Mouse (Mus musculus): ENCODE data around the gene Evx1. TPM values are rescaled to one million over a fixed set of nuclear protein-coding genes. Genes with fewer than 3 reads are reported as not detected.

The Evx1 gene
- polyA plus RNA-seq, 1 experiment from 2014 or later: not detected

GRCm38 (mm10) chr6:52290186-52290585 lies 23.1 kb upstream of the Evx1 start:
- POLR2A ChIA-PET: no interaction called here
- H3K27me3 ChIP-seq: no peaks in the 10 kb centered on the region
- TF ChIP-seq CTCF (IDR thresholded peaks at IDR 0.05): no peak
- CTCF ChIA-PET: no interaction called here
- DNase-seq (ENCODE audit: low read depth, low spot score) (no peak), ATAC-seq (no peak)
- in situ Hi-C loops (cut with MboI; ENCODE audit: low pct_unique_long_range_greater_than_20kb): no loop called here

- DNase-seq (ENCODE audit: low read depth, low spot score) (no peak), ATAC-seq (no peak)
- CTCF ChIA-PET: no interaction called here
These were observed 22.1 kb upstream of the Evx1 start for GRCm38 (mm10) chr6:52291021-52291860.

GRCm38 (mm10) chr6:52292328-52292727 lies 21.0 kb upstream of the Evx1 start:
- CTCF ChIA-PET: interaction anchor here (1.2 to 1.5 kb wide), 2 partner anchors 11 to 15 kb away, joined by 3 read pairs; no protein-coding TSS in a partner anchor
- H3K27me3 ChIP-seq: no peaks in the 10 kb centered on the region
- in situ Hi-C loops (cut with MboI; ENCODE audit: low pct_unique_long_range_greater_than_20kb): no loop called here
- TF ChIP-seq CTCF (IDR thresholded peaks at IDR 0.05): no peak
- POLR2A ChIA-PET: no interaction called here
- ATAC-seq (no peak), DNase-seq (ENCODE audit: low read depth, low spot score) (no peak)

More at GRCm38 (mm10) chr6:52291021-52291860, 22.1 kb upstream of the Evx1 start:
- in situ Hi-C loops (cut with MboI; ENCODE audit: low pct_unique_long_range_greater_than_20kb): no loop called here
- TF ChIP-seq CTCF (IDR thresholded peaks at IDR 0.05): no peak
- POLR2A ChIA-PET: no interaction called here
- H3K27me3 ChIP-seq: no peaks in the 10 kb centered on the region

- DNase-seq (ENCODE audit: low read depth, low spot score): no peak
- CTCF ChIA-PET: no interaction called here
- TF ChIP-seq CTCF (IDR thresholded peaks at IDR 0.05): no peak
- in situ Hi-C loops (cut with MboI; ENCODE audit: low pct_unique_long_range_greater_than_20kb): no loop called here
- POLR2A ChIA-PET: interaction anchor here (0.9 kb wide), 1 partner anchor 9 kb away, joined by 3 read pairs; no protein-coding TSS in a partner anchor
- no peaks in the 10 kb centered on the region for H3K27me3 ChIP-seq
- ATAC-seq: no peak
These were observed 18.7 kb upstream of the Evx1 start for GRCm38 (mm10) chr6:52294616-52295015.

GRCm38 (mm10) chr6:52298511-52298910 lies 14.8 kb upstream of the Evx1 start:
- ATAC-seq: no peak
- H3K27me3 ChIP-seq: no peaks in the 10 kb centered on the region
- no peak for DNase-seq (ENCODE audit: low read depth, low spot score)
- POLR2A ChIA-PET: no interaction called here
- CTCF ChIA-PET: interaction anchor here (1.4 kb wide), 1 partner anchor 26 kb away, joined by 5 read pairs; no protein-coding TSS in a partner anchor
- no peak for TF ChIP-seq CTCF (IDR thresholded peaks at IDR 0.05)
- in situ Hi-C loops (cut with MboI; ENCODE audit: low pct_unique_long_range_greater_than_20kb): no loop called here

GRCm38 (mm10) chr6:52300806-52301205 lies 12.5 kb upstream of the Evx1 start:
- ChIA-PET CTCF (no interaction called here), POLR2A (no interaction called here)
- H3K27me3 ChIP-seq: no peaks in the 10 kb centered on the region
- ATAC-seq (no peak), DNase-seq (ENCODE audit: low read depth, low spot score) (no peak)
- TF ChIP-seq CTCF (IDR thresholded peaks at IDR 0.05): no peak
- in situ Hi-C loops (cut with MboI; ENCODE audit: low pct_unique_long_range_greater_than_20kb): no loop called here

GRCm38 (mm10) chr6:52303426-52303825 lies 9.9 kb upstream of the Evx1 start:
- no peak for DNase-seq (ENCODE audit: low read depth, low spot score)
- POLR2A ChIA-PET: interaction anchor here (0.9 kb wide), 1 partner anchor 8 kb away, joined by 3 read pairs; no protein-coding TSS in a partner anchor
- CTCF ChIA-PET: interaction anchor here (1.1 to 1.2 kb wide), 2 partner anchors 10 kb away, joined by 3 read pairs; partner anchors contain the start of gene Evx1
- no peaks in the 10 kb centered on the region for H3K27me3 ChIP-seq
- no peak for TF ChIP-seq CTCF (IDR thresholded peaks at IDR 0.05)
- no peak for ATAC-seq
- in situ Hi-C loops (cut with MboI; ENCODE audit: low pct_unique_long_range_greater_than_20kb): no loop called here

GRCm38 (mm10) chr6:52305877-52306389 lies 7.4 kb upstream of the Evx1 start:
- DNase-seq (ENCODE audit: low read depth, low spot score) (no peak), ATAC-seq (no peak)
- CTCF ChIA-PET: interaction anchor here (0.9 to 1.6 kb wide), 2 partner anchors 34 to 298 kb away, joined by 3 read pairs; no protein-coding TSS in a partner anchor
- POLR2A ChIA-PET: no interaction called here
- TF ChIP-seq CTCF (IDR thresholded peaks at IDR 0.05): no peak
- in situ Hi-C loops (cut with MboI; ENCODE audit: low pct_unique_long_range_greater_than_20kb): no loop called here
- no peaks in the 10 kb centered on the region for H3K27me3 ChIP-seq

- peaks cover 22% of the 10 kb centered on the region for H3K27me3 ChIP-seq
- ChIA-PET CTCF (no interaction called here), POLR2A (no interaction called here)
- no peak for ATAC-seq
- in situ Hi-C loops (cut with MboI; ENCODE audit: low pct_unique_long_range_greater_than_20kb): no loop called here
- no peak for DNase-seq (ENCODE audit: low read depth, low spot score)
- no peak for TF ChIP-seq CTCF (IDR thresholded peaks at IDR 0.05)
These were observed 3.5 kb upstream of the Evx1 start for GRCm38 (mm10) chr6:52309766-52310165.

- no peak for DNase-seq (ENCODE audit: low read depth, low spot score)
- ChIA-PET CTCF (no interaction called here), POLR2A (no interaction called here)
- no peak for TF ChIP-seq CTCF (IDR thresholded peaks at IDR 0.05)
- H3K27me3 ChIP-seq: peaks cover 22% of the 10 kb centered on the region
- in situ Hi-C loops (cut with MboI; ENCODE audit: low pct_unique_long_range_greater_than_20kb): no loop called here
- no peak for ATAC-seq
These were observed 2.9 kb upstream of the Evx1 start for GRCm38 (mm10) chr6:52310366-52310765.

All from Patski (cell line).